Mouse (Mus musculus) heart, embryonic 11.5 days (tissue): ENCODE measurements around the gene Padi6. TPM values are rescaled to one million over a fixed set of nuclear protein-coding genes. Genes with fewer than 3 reads are reported as not detected.

Source experiments
- ATAC-seq: fragments of 200-750 bp; cut with Nextera tagmentation; replicated peaks from 2 replicates; pipeline ENCODE4 v1.8.0; 2017; ENCODE audit warnings: moderate library complexity; ENCODE audit not compliant: insufficient number of reproducible peaks, low FRiP score, low TSS enrichment
- H3K27ac ChIP-seq: fragments of 300-500 bp; sonication (generic); 2 replicates; pipeline ENCODE4 v1.5.1; 2014; ENCODE audit warnings: mild to moderate bottlenecking, low read depth, low read length
- H3K27me3 ChIP-seq: fragments of 300-500 bp; sonication (generic); 2 replicates; pipeline ENCODE4 v1.6.1; 2014; ENCODE audit warnings: mild to moderate bottlenecking, low read length, mixed read lengths; ENCODE audit not compliant: control insufficient read depth, insufficient read depth
- H3K36me3 ChIP-seq: fragments of 300-500 bp; sonication (generic); 2 replicates; pipeline ENCODE4 v1.6.1; 2014; ENCODE audit warnings: mild to moderate bottlenecking, low read length, moderate library complexity, mixed read lengths; ENCODE audit not compliant: control insufficient read depth, insufficient read depth
- H3K4me1 ChIP-seq: fragments of 300-500 bp; sonication (generic); 2 replicates; pipeline ENCODE4 v1.6.1; 2014; ENCODE audit warnings: low read length; ENCODE audit not compliant: control insufficient read depth, insufficient read depth
- H3K4me2 ChIP-seq: fragments of 300-500 bp; sonication (generic); 2 replicates; pipeline ENCODE4 v1.6.1; 2014; ENCODE audit warnings: mild to moderate bottlenecking, moderate library complexity
- H3K4me3 ChIP-seq: fragments of 300-500 bp; sonication (generic); 2 replicates; pipeline ENCODE4 v1.5.1; 2014; ENCODE audit warnings: low read depth, low read length
- H3K9ac ChIP-seq: fragments of 300-500 bp; sonication (generic); 2 replicates; pipeline ENCODE4 v1.6.1; 2014; ENCODE audit warnings: mild to moderate bottlenecking, low read depth, low read length, moderate library complexity
- H3K9me3 ChIP-seq: fragments of 300-500 bp; sonication (generic); replicated peaks from 2 replicates; pipeline ENCODE4 v1.6.1; 2016; ENCODE audit warnings: low read length; ENCODE audit not compliant: control insufficient read depth
- WGBS: fragments of 180-500 bp; shearing (Covaris S2); extraction: QIAGEN DNeasy Blood & Tissue Kit; methylation state at CpG from one replicate; pipeline ENCODE4 v1.1.7; 2014; ENCODE audit not compliant: insufficient replicate concordance; 5-methylcytosine and 5-hydroxymethylcytosine counted together
- polyA plus RNA-seq: library from polyadenylated mRNA; unstranded; fragments of >200 nt; fragmentation: Nextera tagmentation; extraction: Ambion mirVana; gene quantifications from 2 replicates; pipeline ENCODE4 v1.2.1, GENCODE M21; 2014

Padi6 gene
- polyA plus RNA-seq, 1 experiment from 2014 or later = not detected

- no peak; the same call in 1 of the 2 replicates for ATAC-seq
These were observed 26.5 kb upstream of the Padi6 start for GRCm38 (mm10) chr4:140768973-140769372.

GRCm38 (mm10) chr4:140765936-140766335 lies 23.5 kb upstream of the Padi6 start:
- H3K4me2 ChIP-seq = no peak overlapping the region
- no peaks in the 10 kb centered on the region; the same call in 1 of the 2 replicates for H3K4me1 ChIP-seq
- H3K27me3 ChIP-seq = peaks cover 4% of the 10 kb centered on the region; the same call in 1 of the 2 replicates
- H3K36me3 ChIP-seq = no peaks in the 10 kb centered on the region
- WGBS = 64% methylated on average over 3 of the region's 3 CpGs
- no peak overlapping the region for H3K27ac ChIP-seq
- ATAC-seq = no peak
- no peak overlapping the region for H3K9ac ChIP-seq
- H3K4me3 ChIP-seq = no peak overlapping the region
- H3K9me3 ChIP-seq = no peaks in the 10 kb centered on the region

More at GRCm38 (mm10) chr4:140768973-140769372, 26.5 kb upstream of the Padi6 start:
- no peak overlapping the region for H3K9ac ChIP-seq
- no peaks in the 10 kb centered on the region for H3K36me3 ChIP-seq
- no peak overlapping the region for H3K4me2 ChIP-seq
- no peaks in the 10 kb centered on the region for H3K9me3 ChIP-seq
- WGBS = 86% methylated on average over 5 of the region's 5 CpGs
- H3K4me1 ChIP-seq = peaks cover 3% of the 10 kb centered on the region
- H3K27me3 ChIP-seq = peaks cover 4% of the 10 kb centered on the region; the same call in 1 of the 2 replicates
- no peak overlapping the region for H3K4me3 ChIP-seq
- H3K27ac ChIP-seq = no peak overlapping the region

GRCm38 (mm10) chr4:140763158-140763557 lies 20.7 kb upstream of the Padi6 start:
- ATAC-seq = no peak
- Histone ChIP-seq H3K4me2 (no peak overlapping the region), H3K9me3 (no peaks in the 10 kb centered on the region), H3K27me3 (peaks cover 4% of the 10 kb centered on the region; the same call in 1 of the 2 replicates), H3K4me1 (no peaks in the 10 kb centered on the region), H3K27ac (no peak overlapping the region), H3K36me3 (no peaks in the 10 kb centered on the region), H3K9ac (no peak overlapping the region), H3K4me3 (no peak overlapping the region)
- 15% methylated on average over 9 of the region's 9 CpGs for WGBS

- WGBS = 80% methylated on average over 7 of the region's 7 CpGs
- Histone ChIP-seq H3K9ac (no peak overlapping the region), H3K27ac (no peak overlapping the region), H3K4me2 (no peak overlapping the region), H3K9me3 (no peaks in the 10 kb centered on the region), H3K4me3 (no peak overlapping the region), H3K27me3 (no peaks in the 10 kb centered on the region), H3K36me3 (no peaks in the 10 kb centered on the region), H3K4me1 (peaks cover 4% of the 10 kb centered on the region; the same call in 1 of the 2 replicates)
- ATAC-seq = no peak
These were observed 19.2 kb upstream of the Padi6 start for GRCm38 (mm10) chr4:140761601-140762000.

GRCm38 (mm10) chr4:140755811-140756210 lies 13.4 kb upstream of the Padi6 start:
- 74% methylated on average over 3 of the region's 3 CpGs for WGBS
- Histone ChIP-seq H3K4me2 (no peak overlapping the region), H3K27ac (no peak overlapping the region), H3K27me3 (no peaks in the 10 kb centered on the region), H3K9ac (no peak overlapping the region), H3K4me1 (peaks cover 13% of the 10 kb centered on the region), H3K36me3 (no peaks in the 10 kb centered on the region), H3K9me3 (no peaks in the 10 kb centered on the region), H3K4me3 (no peak overlapping the region)
- no peak for ATAC-seq

- Histone ChIP-seq H3K9me3 (no peaks in the 10 kb centered on the region), H3K27me3 (no peaks in the 10 kb centered on the region), H3K9ac (no peak overlapping the region), H3K27ac (peak overlapping the region; percentile 62), H3K4me2 (no peak overlapping the region), H3K36me3 (no peaks in the 10 kb centered on the region), H3K4me1 (peaks cover 30% of the 10 kb centered on the region), H3K4me3 (no peak overlapping the region)
- ATAC-seq = no peak
- WGBS = 42% methylated on average over 7 of the region's 7 CpGs
These were observed 10.9 kb upstream of the Padi6 start for GRCm38 (mm10) chr4:140753366-140753765.

GRCm38 (mm10) chr4:140750328-140750727 lies 7.9 kb upstream of the Padi6 start:
- no peak for ATAC-seq
- 0 out of 2 replicates have a peak overlapping the region, but pooled peaks have one; percentile 13 for H3K4me3 ChIP-seq
- no peaks in the 10 kb centered on the region for H3K9me3 ChIP-seq
- peak overlapping the region; percentile 34; the same call in 1 of the 2 replicates for H3K9ac ChIP-seq
- WGBS = 7% methylated on average over 19 of the region's 19 CpGs
- no peak overlapping the region; the same call in 1 of the 2 replicates for H3K27ac ChIP-seq
- no peaks in the 10 kb centered on the region for H3K36me3 ChIP-seq
- H3K27me3 ChIP-seq = no peaks in the 10 kb centered on the region
- H3K4me2 ChIP-seq = peak overlapping the region; percentile 53
- H3K4me1 ChIP-seq = peaks cover 35% of the 10 kb centered on the region

GRCm38 (mm10) chr4:140747978-140748377 lies 5.5 kb upstream of the Padi6 start:
- no peak overlapping the region for H3K4me3 ChIP-seq
- peak; percentile 25; the same call in 1 of the 2 replicates for ATAC-seq
- peaks cover 30% of the 10 kb centered on the region for H3K4me1 ChIP-seq
- 6% methylated on average over 12 of the region's 12 CpGs for WGBS
- peak overlapping the region; percentile 70 for H3K9ac ChIP-seq
- no peaks in the 10 kb centered on the region for H3K9me3 ChIP-seq
- no peaks in the 10 kb centered on the region for H3K36me3 ChIP-seq
- H3K27me3 ChIP-seq = 0 out of 2 replicates have a peak, but pooled peaks cover 3% of the 10 kb centered on the region
- H3K4me2 ChIP-seq = peak overlapping the region; percentile 50
- H3K27ac ChIP-seq = peak overlapping the region; percentile 89

- Histone ChIP-seq H3K27me3 (0 out of 2 replicates have a peak, but pooled peaks cover 3% of the 10 kb centered on the region), H3K4me3 (no peak overlapping the region), H3K4me1 (peaks cover 21% of the 10 kb centered on the region), H3K9me3 (no peaks in the 10 kb centered on the region), H3K9ac (no peak overlapping the region), H3K36me3 (no peaks in the 10 kb centered on the region), H3K4me2 (no peak overlapping the region), H3K27ac (no peak overlapping the region)
- WGBS = 21% methylated on average over 3 of the region's 3 CpGs
- ATAC-seq = no peak
These were observed 2.2 kb upstream of the Padi6 start for GRCm38 (mm10) chr4:140744654-140745053.
